Mouse (Mus musculus) kidney, embryonic 16.5 days (tissue): Measurements from ENCODE around the gene Camsap1. TPM values are rescaled to one million over a fixed set of nuclear protein-coding genes. Genes with fewer than 3 reads are reported as not detected.
A peak's percentile ranks its signal among the peaks of the same experiment; 100 is the strongest.

Experiments used
- ATAC-seq: fragments of 200-750 bp; cut with Nextera tagmentation; 2 replicates; pipeline ENCODE4 v1.8.0; 2017; ENCODE audit warnings: moderate TSS enrichment; ENCODE audit not compliant: low FRiP score, low TSS enrichment
- H3K27ac ChIP-seq: fragments of 300-500 bp; sonication (generic); 2 replicates; pipeline ENCODE4 v1.5.1; 2014; ENCODE audit warnings: low read length
- H3K27me3 ChIP-seq: fragments of 300-500 bp; sonication (generic); 2 replicates; pipeline ENCODE4 v1.6.1; 2014; ENCODE audit warnings: low read length, control low read depth, mixed read lengths; ENCODE audit not compliant: insufficient read depth
- H3K36me3 ChIP-seq: fragments of 300-500 bp; sonication (generic); 2 replicates; pipeline ENCODE4 v1.6.1; 2014; ENCODE audit warnings: low read length, control low read depth, mixed read lengths; ENCODE audit not compliant: insufficient read depth
- H3K4me1 ChIP-seq: fragments of 300-500 bp; sonication (generic); 2 replicates; pipeline ENCODE4 v1.6.1; 2014; ENCODE audit warnings: low read length, control low read depth, mixed read lengths; ENCODE audit not compliant: insufficient read depth
- H3K4me2 ChIP-seq: fragments of 300-500 bp; sonication (generic); replicated peaks from 2 replicates; pipeline ENCODE4 v1.6.1; 2014; ENCODE audit warnings: low read depth, low read length
- H3K4me3 ChIP-seq: fragments of 300-500 bp; sonication (generic); 2 replicates; pipeline ENCODE4 v1.5.1; 2014; ENCODE audit warnings: mild to moderate bottlenecking, low read length
- H3K9ac ChIP-seq: fragments of 300-500 bp; sonication (generic); replicated peaks from 2 replicates; pipeline ENCODE4 v1.6.1; 2014; ENCODE audit warnings: low read length
- H3K9me3 ChIP-seq: fragments of 300-500 bp; sonication (generic); 2 replicates; pipeline ENCODE4 v1.6.1; 2016; ENCODE audit warnings: low read length, control low read depth
- WGBS: fragments of 180-500 bp; shearing (Covaris S2); extraction: QIAGEN DNeasy Blood & Tissue Kit; methylation state at CpG from one replicate; pipeline ENCODE4 v1.1.7; 2014; 5-methylcytosine and 5-hydroxymethylcytosine counted together
- polyA plus RNA-seq: library from polyadenylated mRNA; unstranded; fragments of >200 nt; fragmentation: Nextera tagmentation; extraction: Ambion mirVana; gene quantifications from 2 replicates; pipeline ENCODE4 v1.2.1, GENCODE M21; 2015

The Camsap1 gene
- polyA plus RNA-seq, 1 experiment from 2014 or later, result 9.2 TPM

DNA sequence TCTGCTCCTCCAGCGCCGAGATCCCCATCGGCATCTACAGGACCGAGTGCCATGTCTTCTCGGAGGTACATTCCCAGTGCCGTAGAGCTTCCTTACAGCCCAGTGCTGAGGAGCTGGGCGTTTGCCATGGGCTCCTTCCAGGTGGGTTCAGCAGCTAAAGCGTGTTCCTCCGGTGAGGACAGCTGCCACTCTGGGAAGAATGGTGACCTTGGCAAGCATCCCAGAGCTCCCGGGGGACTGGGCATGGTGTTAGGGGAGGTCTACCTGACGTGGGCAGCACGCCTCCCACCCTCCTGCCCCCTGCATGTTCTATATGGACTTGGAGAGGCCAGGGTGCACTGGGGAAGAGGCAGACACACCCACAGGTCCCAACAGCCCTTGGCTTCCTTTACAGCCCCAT lies 73.2 kb downstream of the Camsap1 start:
- no peak for ATAC-seq
- Histone ChIP-seq H3K4me3 (no peak overlapping the region), H3K27me3 (no peaks in the 10 kb centered on the region), H3K9ac (no peak overlapping the region), H3K4me2 (no peak overlapping the region), H3K9me3 (no peaks in the 10 kb centered on the region), H3K4me1 (no peaks in the 10 kb centered on the region), H3K36me3 (no peaks in the 10 kb centered on the region), H3K27ac (no peak overlapping the region)
- 79% methylated on average over 12 of the region's 12 CpGs for WGBS

DNA sequence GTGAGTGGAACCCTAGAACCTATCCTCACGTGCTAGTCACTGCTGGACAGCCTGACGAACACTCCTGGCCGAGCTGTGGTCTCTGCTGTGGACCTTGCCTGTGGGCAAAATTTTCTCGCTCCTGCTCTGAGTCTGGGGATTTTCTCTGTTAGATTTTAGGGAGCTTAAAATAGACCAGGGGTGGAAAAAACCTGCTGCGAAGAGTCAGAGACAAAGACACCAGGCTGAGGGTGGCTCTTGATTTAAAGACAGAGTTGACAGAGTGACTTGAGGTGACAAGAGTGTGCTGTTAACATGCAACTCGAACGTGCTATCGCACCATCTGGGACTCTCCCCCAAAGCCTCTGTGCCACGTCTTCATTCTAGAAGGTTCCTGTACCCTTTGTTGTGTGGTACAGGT lies 84.1 kb downstream of the Camsap1 start:
- ATAC-seq, result no peak
- 70% methylated on average over 9 of the region's 9 CpGs for WGBS
- Histone ChIP-seq H3K9ac (no peak overlapping the region), H3K9me3 (no peaks in the 10 kb centered on the region), H3K4me1 (no peaks in the 10 kb centered on the region), H3K27me3 (no peaks in the 10 kb centered on the region), H3K27ac (no peak overlapping the region), H3K36me3 (no peaks in the 10 kb centered on the region), H3K4me2 (no peak overlapping the region), H3K4me3 (no peak overlapping the region)

DNA sequence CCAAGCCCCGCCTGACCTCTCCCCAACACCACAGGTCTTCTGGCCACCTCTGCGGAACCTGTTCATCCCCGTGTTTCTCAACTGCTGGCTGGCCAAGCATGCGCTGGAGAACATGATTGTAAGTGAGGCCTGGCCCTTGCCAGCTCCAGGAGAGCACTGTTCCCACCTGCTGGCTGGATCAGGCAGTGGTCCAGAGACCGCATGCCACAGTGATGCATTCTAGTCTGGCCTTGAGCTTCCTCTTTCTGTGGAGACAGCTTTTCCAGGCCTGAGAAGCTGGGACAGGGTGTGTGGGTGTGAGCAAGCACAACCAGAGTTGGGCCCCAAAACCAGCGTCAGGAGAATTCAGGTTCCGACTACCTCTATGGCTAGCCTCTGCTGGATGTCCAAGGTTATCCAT lies 90.6 kb downstream of the Camsap1 start:
- H3K9me3 ChIP-seq, result no peaks in the 10 kb centered on the region
- no peaks in the 10 kb centered on the region for H3K36me3 ChIP-seq
- H3K4me3 ChIP-seq, result no peak overlapping the region
- no peak overlapping the region for H3K9ac ChIP-seq
- H3K4me2 ChIP-seq, result no peak overlapping the region
- WGBS, result 68% methylated on average over 7 of the region's 7 CpGs
- H3K27ac ChIP-seq, result no peak overlapping the region
- ATAC-seq, result no peak
- H3K4me1 ChIP-seq, result no peaks in the 10 kb centered on the region
- H3K27me3 ChIP-seq, result no peaks in the 10 kb centered on the region

DNA sequence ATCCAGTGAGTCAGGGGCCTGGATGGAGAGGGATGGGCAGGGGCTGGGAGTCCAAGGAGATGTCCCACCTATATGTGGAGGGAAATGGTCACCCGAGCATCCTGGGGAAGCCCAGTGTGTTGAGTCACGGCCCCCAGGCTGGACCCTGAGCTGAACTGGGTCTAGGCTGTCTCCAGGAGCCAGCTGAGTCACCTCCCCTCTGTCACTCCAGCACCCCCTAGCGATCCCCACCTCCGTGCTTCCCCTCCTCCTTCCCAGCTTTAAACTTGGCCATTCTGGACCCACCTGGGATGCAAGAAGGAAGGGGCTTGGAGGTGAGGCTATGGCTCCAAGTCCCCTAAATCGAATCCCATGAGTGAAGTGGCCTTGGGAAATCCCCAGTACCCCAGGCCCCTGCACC lies 94.9 kb downstream of the Camsap1 start:
- no peaks in the 10 kb centered on the region for H3K27me3 ChIP-seq
- H3K4me3 ChIP-seq, result no peak overlapping the region
- H3K9me3 ChIP-seq, result no peaks in the 10 kb centered on the region
- H3K4me1 ChIP-seq, result no peaks in the 10 kb centered on the region
- no peak overlapping the region for H3K9ac ChIP-seq
- no peaks in the 10 kb centered on the region for H3K36me3 ChIP-seq
- 63% methylated on average over 5 of the region's 5 CpGs for WGBS
- H3K4me2 ChIP-seq, result no peak overlapping the region
- no peak overlapping the region for H3K27ac ChIP-seq
- ATAC-seq, result no peak

DNA sequence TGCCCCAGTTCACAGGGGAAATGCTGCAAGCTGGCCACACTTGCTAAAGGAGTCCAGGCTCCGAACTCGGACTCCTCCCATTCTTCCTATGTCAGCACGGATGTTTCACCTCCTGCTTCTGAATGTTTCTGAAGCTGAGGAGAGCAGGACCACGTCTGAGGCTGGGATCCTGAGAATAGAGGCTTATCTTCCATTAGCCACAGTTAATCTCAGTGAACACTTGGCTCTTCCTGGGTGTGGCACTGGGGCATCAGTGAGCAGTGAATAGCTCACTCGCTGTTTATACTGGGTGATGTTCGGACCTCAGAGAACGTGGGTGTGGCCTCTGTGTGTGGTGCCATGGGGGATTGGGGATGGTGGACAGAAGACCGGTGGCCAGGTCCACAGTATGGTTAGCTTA lies 95.9 kb downstream of the Camsap1 start:
- no peak overlapping the region for H3K9ac ChIP-seq
- no peaks in the 10 kb centered on the region for H3K4me1 ChIP-seq
- H3K27ac ChIP-seq, result no peak overlapping the region
- H3K4me2 ChIP-seq, result no peak overlapping the region
- no peak for ATAC-seq
- H3K9me3 ChIP-seq, result no peaks in the 10 kb centered on the region
- WGBS, result 58% methylated on average over 8 of the region's 8 CpGs
- no peak overlapping the region for H3K4me3 ChIP-seq
- no peaks in the 10 kb centered on the region for H3K27me3 ChIP-seq
- no peaks in the 10 kb centered on the region for H3K36me3 ChIP-seq

DNA sequence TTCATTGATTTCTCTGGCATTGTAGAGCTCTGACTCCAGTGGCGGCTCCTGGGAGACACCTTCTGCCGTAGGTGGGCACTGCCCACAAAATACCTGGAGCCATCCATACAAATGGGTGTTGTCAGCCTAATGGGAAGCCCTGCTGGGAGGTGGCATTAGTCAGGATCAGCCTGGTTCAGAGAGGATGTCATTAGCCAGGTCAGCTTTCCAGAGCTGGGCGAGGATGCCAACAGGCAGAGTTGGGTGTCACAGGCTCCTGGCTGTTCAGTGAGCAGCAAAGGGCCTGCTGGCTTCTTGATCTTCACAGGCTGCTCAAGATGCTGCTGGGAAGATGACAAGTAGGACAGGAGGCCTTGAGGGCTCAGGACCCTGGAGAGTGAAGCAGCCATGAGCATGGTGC lies 98.3 kb downstream of the Camsap1 start:
- Histone ChIP-seq H3K27me3 (no peaks in the 10 kb centered on the region), H3K4me3 (no peak overlapping the region), H3K9ac (no peak overlapping the region), H3K27ac (no peak overlapping the region), H3K36me3 (no peaks in the 10 kb centered on the region), H3K4me2 (no peak overlapping the region), H3K4me1 (no peaks in the 10 kb centered on the region), H3K9me3 (no peaks in the 10 kb centered on the region)
- no peak for ATAC-seq
- WGBS, result 84% methylated on average over 3 of the region's 3 CpGs

DNA sequence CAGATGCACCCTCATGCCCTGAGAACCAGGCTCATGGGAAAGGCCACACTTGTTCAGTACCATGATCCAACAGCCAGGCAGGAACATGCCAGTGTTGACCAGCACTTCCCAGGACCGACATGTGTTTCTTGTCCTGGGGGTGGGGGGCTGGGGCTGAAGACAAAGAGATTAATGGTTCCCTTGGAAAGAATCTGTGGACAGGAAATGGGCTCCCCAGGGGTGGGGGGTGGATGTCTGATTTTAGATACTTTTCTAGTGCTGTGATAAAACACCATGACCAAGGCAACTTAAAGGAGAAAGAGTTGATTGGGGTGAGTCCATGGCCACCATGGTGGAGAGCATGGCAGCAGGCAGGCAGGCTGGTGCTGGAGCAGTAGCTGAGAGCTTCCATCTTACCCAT lies 100.8 kb downstream of the Camsap1 start:
- WGBS, result 26% methylated on average over 1 of the region's 1 CpGs

DNA sequence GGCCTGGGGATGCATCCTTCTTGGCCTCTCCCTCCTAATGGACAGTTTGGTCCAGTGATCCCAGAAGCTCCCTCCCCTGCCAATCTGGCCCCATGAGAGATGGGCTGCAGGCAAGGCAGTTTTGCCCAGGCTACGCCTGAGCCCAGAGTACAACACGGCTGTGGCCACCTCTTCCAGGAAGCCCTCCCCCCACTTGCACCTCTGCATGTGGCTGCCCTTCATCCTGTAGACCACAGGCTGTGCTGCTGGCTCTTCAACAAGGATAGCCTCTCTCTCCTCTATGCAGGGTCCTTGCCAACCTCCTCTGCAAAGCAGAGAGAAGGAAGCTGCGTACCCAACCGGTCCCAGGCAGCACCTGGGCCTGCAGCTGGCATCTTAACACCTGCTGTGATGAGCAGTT lies 104.0 kb downstream of the Camsap1 start:
- Histone ChIP-seq H3K27me3 (peaks cover 28% of the 10 kb centered on the region), H3K27ac (no peak overlapping the region), H3K4me3 (no peak overlapping the region), H3K9ac (no peak overlapping the region), H3K4me2 (no peak overlapping the region), H3K4me1 (peaks cover 8% of the 10 kb centered on the region; the same call in 1 of the 2 replicates), H3K36me3 (no peaks in the 10 kb centered on the region), H3K9me3 (peaks cover 5% of the 10 kb centered on the region; the same call in 1 of the 2 replicates)
- 80% methylated on average over 4 of the region's 4 CpGs for WGBS
- ATAC-seq, result no peak

More for the DNA sequence above, 100.8 kb downstream of the Camsap1 start:
- ATAC-seq, result no peak
- Histone ChIP-seq H3K9ac (no peak overlapping the region), H3K9me3 (no peaks in the 10 kb centered on the region), H3K4me1 (peaks cover 8% of the 10 kb centered on the region; the same call in 1 of the 2 replicates), H3K4me3 (no peak overlapping the region), H3K4me2 (no peak overlapping the region), H3K27ac (no peak overlapping the region), H3K36me3 (no peaks in the 10 kb centered on the region), H3K27me3 (peaks cover 20% of the 10 kb centered on the region)

DNA sequence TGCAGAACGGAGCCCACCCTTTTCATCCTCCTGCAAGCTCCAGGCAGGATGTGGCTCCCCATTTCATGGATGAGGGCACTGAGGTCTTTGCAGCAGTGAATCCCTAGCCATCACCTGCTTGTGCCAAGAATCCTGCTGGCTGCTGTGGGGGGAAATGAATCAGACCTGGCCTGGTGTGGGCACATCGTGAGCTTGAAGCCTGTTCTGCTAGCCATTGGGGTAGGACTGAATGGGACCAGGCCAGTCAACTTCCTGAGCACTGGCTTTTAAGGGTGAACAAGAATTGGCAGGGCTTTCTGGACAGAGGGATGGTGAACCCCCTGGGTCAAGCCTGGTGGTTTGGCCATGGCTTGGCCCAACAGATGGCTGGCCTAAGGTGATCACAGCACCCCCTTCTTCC lies 104.6 kb downstream of the Camsap1 start:
- no peak for ATAC-seq
- H3K9me3 ChIP-seq, result peaks cover 5% of the 10 kb centered on the region; the same call in 1 of the 2 replicates
- H3K4me3 ChIP-seq, result no peak overlapping the region
- H3K27me3 ChIP-seq, result peaks cover 28% of the 10 kb centered on the region
- 73% methylated on average over 2 of the region's 2 CpGs for WGBS
- H3K9ac ChIP-seq, result no peak overlapping the region
- peaks cover 8% of the 10 kb centered on the region; the same call in 1 of the 2 replicates for H3K4me1 ChIP-seq
- H3K4me2 ChIP-seq, result no peak overlapping the region
- H3K27ac ChIP-seq, result no peak overlapping the region
- H3K36me3 ChIP-seq, result no peaks in the 10 kb centered on the region

DNA sequence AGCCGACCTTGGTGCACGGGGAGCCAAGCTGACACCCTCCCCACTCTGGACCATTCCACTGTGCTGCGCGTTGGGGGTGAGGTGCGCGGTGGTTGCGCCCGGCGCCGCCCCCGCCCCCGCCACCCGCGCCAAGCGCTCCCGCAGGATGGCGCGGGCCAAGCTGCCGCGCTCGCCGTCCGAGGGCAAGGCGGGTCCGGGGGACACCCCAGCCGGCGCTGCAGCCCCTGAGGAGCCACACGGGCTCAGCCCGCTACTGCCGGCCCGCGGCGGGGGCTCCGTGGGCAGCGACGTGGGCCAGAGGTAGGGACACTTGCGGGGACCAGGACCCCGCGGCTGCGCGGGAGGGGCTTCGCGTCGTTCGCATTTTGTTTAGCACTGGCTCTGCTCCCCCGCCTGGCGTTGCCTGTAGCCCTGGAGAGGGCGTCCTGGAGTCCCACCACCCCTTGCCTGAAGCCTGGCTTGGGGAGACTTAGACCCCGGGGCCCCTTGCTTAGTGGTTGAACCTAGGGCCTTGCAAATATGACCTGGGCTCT lies 105.3 kb downstream of the Camsap1 start:
- ATAC-seq, result no peak
- no peaks in the 10 kb centered on the region for H3K36me3 ChIP-seq
- H3K27ac ChIP-seq, result no peak overlapping the region
- peaks cover 5% of the 10 kb centered on the region; the same call in 1 of the 2 replicates for H3K9me3 ChIP-seq
- H3K4me1 ChIP-seq, result peaks cover 8% of the 10 kb centered on the region; the same call in 1 of the 2 replicates
- peak overlapping the region; percentile 71 for H3K4me2 ChIP-seq
- WGBS, result 4% methylated on average over 49 of the region's 49 CpGs
- H3K4me3 ChIP-seq, result peak overlapping the region; percentile 40
- peaks cover 28% of the 10 kb centered on the region for H3K27me3 ChIP-seq
- peak overlapping the region; percentile 31 for H3K9ac ChIP-seq
